Mouse (Mus musculus) CH12.LX (cell line): ENCODE data around the gene Dnaaf5. TPM values are rescaled to one million over a fixed set of nuclear protein-coding genes. Genes with fewer than 3 reads are reported as not detected.

Source experiments
- DNase-seq: peaks from one replicate; pipeline ENCODE4 v3.0.0-alpha.2; 2013; ENCODE audit errors: extremely low read depth
- H3K27ac ChIP-seq: 2 replicates; pipeline ENCODE4 v1.5.1; 2012; ENCODE audit warnings: low read depth, mild to moderate bottlenecking, control low read depth, moderate library complexity; ENCODE audit not compliant: insufficient read depth
- H3K27me3 ChIP-seq: replicated peaks from 2 replicates; pipeline ENCODE3; 2012; ENCODE audit warnings: inconsistent platforms
- H3K36me3 ChIP-seq, 2 experiments: replicated peaks in 1 of 2; 2 replicates each; pipeline versions ENCODE3 to v1.6.1; 2012; ENCODE audit warnings: inconsistent platforms in 1 of 2, low read length in 1 of 2, mild to moderate bottlenecking in 1 of 2, mixed read lengths in 1 of 2, moderate library complexity in 1 of 2; ENCODE audit not compliant: control insufficient read depth in 1 of 2, insufficient read depth in 1 of 2
- H3K4me1 ChIP-seq, 2 experiments: 2 replicates each; pipeline ENCODE4 v1.6.1; 2012; ENCODE audit warnings: inconsistent platforms in 1 of 2, moderate library complexity in 1 of 2; ENCODE audit not compliant: insufficient read depth in 2 of 2, control insufficient read depth in 1 of 2
- H3K4me2 ChIP-seq: 2 replicates; pipeline ENCODE4 v1.6.1; 2012; ENCODE audit warnings: low read depth, mild to moderate bottlenecking, control low read depth; ENCODE audit not compliant: poor library complexity, insufficient read depth, severe bottlenecking
- H3K4me3 ChIP-seq, 3 experiments: fragments of 150-350 bp in 1 of 3; sonication (generic) in 1 of 3; replicated peaks in 1 of 3; 2 replicates each; pipeline versions ENCODE3 to v1.5.1; 2011 to 2012; ENCODE audit warnings: low read depth in 2 of 3, low read length in 2 of 3, mild to moderate bottlenecking in 2 of 3, moderate library complexity in 2 of 3, control low read depth in 1 of 3, improper control_type of control experiment in 1 of 3, inconsistent platforms in 1 of 3, mixed read lengths in 1 of 3; ENCODE audit not compliant: poor library complexity in 1 of 3
- H3K79me2 ChIP-seq: replicated peaks from 2 replicates; pipeline ENCODE4 v1.6.1; 2012; ENCODE audit warnings: mild to moderate bottlenecking, moderate library complexity; ENCODE audit not compliant: control insufficient read depth, poor library complexity, insufficient read depth, severe bottlenecking; ENCODE audit errors: extremely low read depth
- H3K9ac ChIP-seq: 2 replicates; pipeline ENCODE4 v1.6.1; 2012; ENCODE audit warnings: low read depth, mild to moderate bottlenecking, control low read depth, moderate library complexity; ENCODE audit not compliant: insufficient read depth
- H3K9me3 ChIP-seq: replicated peaks from 2 replicates; pipeline ENCODE3; 2012; ENCODE audit warnings: low read length, inconsistent platforms, mixed read lengths
- CHD2 ChIP-seq: IDR thresholded peaks from 2 replicates; pipeline ENCODE4 v1.6.1; 2011; ENCODE audit warnings: low read length, improper control_type of control experiment
- CTCF ChIP-seq, 2 experiments: IDR thresholded peaks in 1 of 2; conservative IDR thresholded peaks in 1 of 2; 2 replicates each; pipeline ENCODE4 v1.5.1; 2011 to 2012; ENCODE audit warnings: low read depth in 2 of 2, low read length in 2 of 2, improper control_type of control experiment in 1 of 2, inconsistent platforms in 1 of 2, mild to moderate bottlenecking in 1 of 2, moderate library complexity in 1 of 2
- E2F4 ChIP-seq: IDR thresholded peaks from 2 replicates; pipeline ENCODE4 v1.6.1; 2011; ENCODE audit warnings: low read depth, low read length, improper control_type of control experiment; ENCODE audit not compliant: insufficient replicate concordance
- EP300 ChIP-seq: IDR thresholded peaks from 2 replicates; pipeline ENCODE4 v1.6.1; 2011; ENCODE audit warnings: low read length, improper control_type of control experiment
- GABPA ChIP-seq: IDR thresholded peaks from 2 replicates; pipeline ENCODE4 v1.6.1; 2012; ENCODE audit warnings: low read depth, low read length, improper control_type of control experiment, inconsistent platforms; ENCODE audit not compliant: insufficient replicate concordance
- JUND ChIP-seq: conservative IDR thresholded peaks from 2 replicates; pipeline ENCODE4 v1.6.1; 2011; ENCODE audit warnings: low read depth, low read length, improper control_type of control experiment
- KAT2A ChIP-seq: IDR thresholded peaks from 2 replicates; pipeline ENCODE4 v1.6.1; 2012; ENCODE audit warnings: low read length, improper control_type of control experiment, inconsistent platforms; ENCODE audit not compliant: insufficient replicate concordance
- MAZ ChIP-seq: IDR thresholded peaks from 2 replicates; pipeline ENCODE4 v1.6.1; 2012; ENCODE audit warnings: low read depth, mild to moderate bottlenecking, inconsistent platforms, low read length, improper control_type of control experiment, moderate library complexity
- MYC ChIP-seq: IDR thresholded peaks from 2 replicates; pipeline ENCODE4 v1.6.1; 2011; ENCODE audit warnings: low read depth, mild to moderate bottlenecking, improper control_type of control experiment, low read length
- POLR2A ChIP-seq: IDR thresholded peaks from 2 replicates; pipeline ENCODE4 v1.6.1; 2011; ENCODE audit warnings: low read depth, mild to moderate bottlenecking, improper control_type of control experiment, low read length
- SMC3 ChIP-seq: IDR thresholded peaks from 2 replicates; pipeline ENCODE4 v1.6.1; 2011; ENCODE audit warnings: low read depth, low read length, improper control_type of control experiment
- TBP ChIP-seq: conservative IDR thresholded peaks from 2 replicates; pipeline ENCODE4 v1.6.1; 2011; ENCODE audit warnings: low read depth, low read length, improper control_type of control experiment
- TCF12 ChIP-seq: IDR thresholded peaks from 2 replicates; pipeline ENCODE4 v1.6.1; 2014; ENCODE audit warnings: low read depth, mild to moderate bottlenecking, inconsistent platforms, low read length, improper control_type of control experiment
- UBTF ChIP-seq: IDR thresholded peaks from 2 replicates; pipeline ENCODE4 v1.6.1; 2012; ENCODE audit warnings: low read depth, mild to moderate bottlenecking, inconsistent platforms, low read length, improper control_type of control experiment, moderate library complexity
- USF2 ChIP-seq: conservative IDR thresholded peaks from 2 replicates; pipeline ENCODE4 v1.6.1; 2011; ENCODE audit warnings: low read depth, low read length, improper control_type of control experiment
- ZC3H11A ChIP-seq: IDR thresholded peaks from 2 replicates; pipeline ENCODE4 v1.6.1; 2012; ENCODE audit warnings: low read depth, mild to moderate bottlenecking, inconsistent platforms, low read length, improper control_type of control experiment
- dilution Hi-C: fragments of 300-500 bp; cut with MboI; formaldehyde crosslinking; loops from 2 replicates; pipeline ENCODE4 v1.14.3; 2020; ENCODE audit warnings: low sequenced_read_pairs; ENCODE audit not compliant: extremely low pct_unique_long_range_greater_than_20kb, extremely low pct_ligation_motif_present
- in situ Hi-C: fragments of 300-500 bp; cut with MboI; formaldehyde crosslinking; loops from 3 replicates; pipeline ENCODE4 v1.14.3; 2019; ENCODE audit warnings: low sequenced_read_pairs, low pct_ligation_motif_present, low pct_unique_long_range_greater_than_20kb, mixed read lengths
- polyA plus RNA-seq: library from polyadenylated mRNA; unstranded; fragments of >175 nt; gene quantifications from 2 replicates; pipeline ENCODE4 v1.2.1, GENCODE M21; 2012; ENCODE audit warnings: low read depth; ENCODE audit not compliant: insufficient read length
- total RNA-seq, 2 experiments: library from RNA; depleted of rRNA; stranded (reverse); fragments of 300-350 nt in 1 of 2; fragments of >200 nt in 1 of 2; gene quantifications; 2 replicates each; pipeline ENCODE4 v1.2.3; 2012 to 2014

Gene Dnaaf5
- total and polyA plus RNA-seq, 3 experiments, result 17.9 to 25.2 (median 21.7) TPM

DNA sequence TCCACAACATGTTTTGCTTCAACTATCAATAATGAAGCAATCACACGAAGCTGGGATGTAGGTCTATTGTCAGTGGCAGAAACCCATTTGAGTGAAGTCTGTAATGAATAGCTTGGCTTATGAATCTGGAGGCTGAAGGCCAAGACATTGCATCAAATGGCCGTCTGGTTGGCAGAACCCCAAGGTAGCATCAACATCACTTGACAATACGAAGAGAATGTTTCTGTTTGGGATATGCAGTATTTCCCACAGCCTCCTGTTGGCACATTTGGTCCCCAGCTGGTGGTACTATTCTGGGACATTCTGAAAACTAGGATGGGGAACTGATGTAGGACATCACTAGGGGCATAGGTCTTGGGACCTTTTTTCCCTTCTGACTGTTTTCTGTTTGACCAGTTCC lies 6.1 kb upstream of the Dnaaf5 start:
- Histone ChIP-seq H3K27ac (no peak overlapping the region), H3K4me1 (peaks cover 8 to 19% of the 10 kb centered on the region in 2 experiments)
- TF ChIP-seq GABPA (no peak), EP300 (no peak), MAZ (no peak), CTCF (conservative IDR thresholded peaks at IDR 0.05 in 1 of 2, IDR thresholded peaks at IDR 0.05 in 1 of 2; ENCODE audit: low read depth in 2 of 2, low read length in 2 of 2) (no peak), ZC3H11A (no peak), UBTF (no peak), JUND (no peak), TCF12 (no peak), USF2 (no peak), POLR2A (no peak), E2F4 (no peak), MYC (no peak)
- TF ChIP-seq, all 38 proteins: peak for 0
- Histone ChIP-seq H3K79me2 (no peaks in the 10 kb centered on the region), H3K36me3 (peaks cover 0 to 5% of the 10 kb centered on the region in 2 experiments), H3K9ac (no peak overlapping the region), H3K4me3 (no peak overlapping the region), H3K9me3 (peaks cover 6% of the 10 kb centered on the region), H3K27me3 (no peaks in the 10 kb centered on the region), H3K4me2 (no peak overlapping the region)
- no peak for DNase-seq
- dilution Hi-C loops (no loop called here), in situ Hi-C loops (no loop called here)

DNA sequence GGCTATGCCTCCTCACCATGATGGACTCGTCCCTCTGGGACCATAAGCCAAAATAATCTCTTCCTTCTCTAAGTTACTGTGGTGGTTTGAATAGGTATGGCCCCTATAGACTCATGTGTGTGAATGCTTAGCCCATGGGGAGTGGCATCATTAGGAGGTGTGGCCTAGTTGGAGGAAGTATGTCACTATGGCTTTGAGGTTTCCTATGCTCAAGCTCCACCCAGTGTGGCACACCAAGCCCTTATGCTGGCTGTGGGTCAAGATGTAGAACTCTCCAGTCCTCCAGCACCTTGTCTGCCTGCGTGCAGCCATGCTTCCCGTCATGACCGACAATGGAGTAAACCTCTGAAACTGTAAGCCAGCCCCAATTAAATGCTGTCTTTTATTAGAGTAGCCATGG lies 4.3 kb upstream of the Dnaaf5 start:
- no peak overlapping the region for H3K4me2 ChIP-seq

More for the DNA sequence above, 4.3 kb upstream of the Dnaaf5 start:
- no peak overlapping the region for H3K27ac ChIP-seq
- dilution Hi-C loops, result no loop called here
- in situ Hi-C loops, result no loop called here
- TF ChIP-seq CTCF (conservative IDR thresholded peaks at IDR 0.05 in 1 of 2, IDR thresholded peaks at IDR 0.05 in 1 of 2; ENCODE audit: low read depth in 2 of 2, low read length in 2 of 2), result no peak
- no peak for TF ChIP-seq SMC3
- no peak for TF ChIP-seq KAT2A
- no peak for TF ChIP-seq POLR2A
- TF ChIP-seq CHD2, result no peak
- TF ChIP-seq TBP, result no peak
- peaks cover 2% of the 10 kb centered on the region for H3K9me3 ChIP-seq
- H3K4me3 ChIP-seq, result no peak overlapping the region
- H3K9ac ChIP-seq, result no peak overlapping the region
- no peaks in the 10 kb centered on the region for H3K27me3 ChIP-seq
- no peak for DNase-seq
- H3K4me1 ChIP-seq, result peaks cover 8 to 21% of the 10 kb centered on the region in 2 experiments; a peak in 2 of 4 replicates
- H3K36me3 ChIP-seq, result peaks cover 0 to 5% of the 10 kb centered on the region in 2 experiments
- no peaks in the 10 kb centered on the region for H3K79me2 ChIP-seq
